Mouse (Mus musculus): ENCODE measurements around the gene Incenp. TPM values are rescaled to one million over a fixed set of nuclear protein-coding genes. Genes with fewer than 3 reads are reported as not detected.
"Not testable (repeated sequence)": the region's sequence is repeated elsewhere in the genome, so short reads cannot be mapped to it uniquely, and the experiment has no call there.

Incenp gene
- polyA plus RNA-seq, 1 experiment from 2014 or later: 118 TPM

GRCm38 (mm10) chr19:9933908-9934307 lies 34.6 kb upstream of the Incenp start:
- Histone ChIP-seq H3K4me1 (peaks cover 3% of the 10 kb centered on the region; the same call in 1 of the 2 replicates), H3K9me3 (no peaks in the 10 kb centered on the region), H3K9ac (no peak overlapping the region), H3K27ac (no peak overlapping the region), H3K27me3 (no peaks in the 10 kb centered on the region), H3K4me3 (no peak overlapping the region), H3K4me2 (no peak overlapping the region), H3K36me3 (no peaks in the 10 kb centered on the region)
- ATAC-seq (ENCODE audit: insufficient number of reproducible peaks, insufficient read depth, low FRiP score, low TSS enrichment, low read depth): no peak
- 56% methylated on average over 2 of the region's 2 CpGs for WGBS

GRCm38 (mm10) chr19:9931167-9931607 lies 31.8 kb upstream of the Incenp start:
- H3K9ac ChIP-seq; H3K27me3 ChIP-seq; H3K4me3 ChIP-seq; H3K27ac ChIP-seq; H3K36me3 ChIP-seq; H3K4me1 ChIP-seq; ATAC-seq (ENCODE audit: insufficient number of reproducible peaks, insufficient read depth, low FRiP score, low TSS enrichment, low read depth); H3K4me2 ChIP-seq; H3K9me3 ChIP-seq: not testable (repeated sequence)
- WGBS: 79% methylated on average over 2 of the region's 2 CpGs

- 0 out of 2 replicates have a peak overlapping the region, but pooled peaks have one; percentile 11 for H3K9ac ChIP-seq
- H3K4me1 ChIP-seq: peaks cover 3% of the 10 kb centered on the region
- no peak overlapping the region for H3K27ac ChIP-seq
- ATAC-seq (ENCODE audit: insufficient number of reproducible peaks, insufficient read depth, low FRiP score, low TSS enrichment, low read depth): no peak
- no peak overlapping the region for H3K4me3 ChIP-seq
- no peaks in the 10 kb centered on the region for H3K9me3 ChIP-seq
- 78% methylated on average over 9 of the region's 9 CpGs for WGBS
- no peaks in the 10 kb centered on the region for H3K27me3 ChIP-seq
- H3K4me2 ChIP-seq: no peak overlapping the region
- H3K36me3 ChIP-seq: no peaks in the 10 kb centered on the region
Observed at GRCm38 (mm10) chr19:9928089-9928488, 28.7 kb upstream of the Incenp start.

- Histone ChIP-seq H3K4me1 (peaks cover 27% of the 10 kb centered on the region), H3K4me2 (no peak overlapping the region), H3K27ac (no peak overlapping the region), H3K9me3 (no peaks in the 10 kb centered on the region), H3K36me3 (no peaks in the 10 kb centered on the region), H3K4me3 (no peak overlapping the region), H3K9ac (no peak overlapping the region), H3K27me3 (no peaks in the 10 kb centered on the region)
- no peak for ATAC-seq (ENCODE audit: insufficient number of reproducible peaks, insufficient read depth, low FRiP score, low TSS enrichment, low read depth)
- WGBS: 77% methylated on average over 8 of the region's 8 CpGs
Observed at GRCm38 (mm10) chr19:9924769-9925272, 25.5 kb upstream of the Incenp start.

GRCm38 (mm10) chr19:9924034-9924768 lies 24.9 kb upstream of the Incenp start:
- WGBS: 50% methylated on average over 13 of the region's 13 CpGs
- H3K27ac ChIP-seq: no peak overlapping the region
- no peak overlapping the region for H3K4me2 ChIP-seq
- H3K9ac ChIP-seq: no peak overlapping the region
- H3K4me1 ChIP-seq: peaks cover 27% of the 10 kb centered on the region
- H3K9me3 ChIP-seq: no peaks in the 10 kb centered on the region
- no peaks in the 10 kb centered on the region for H3K27me3 ChIP-seq
- ATAC-seq (ENCODE audit: insufficient number of reproducible peaks, insufficient read depth, low FRiP score, low TSS enrichment, low read depth): no peak
- no peaks in the 10 kb centered on the region for H3K36me3 ChIP-seq
- no peak overlapping the region for H3K4me3 ChIP-seq

- H3K4me3 ChIP-seq: no peak overlapping the region
- H3K36me3 ChIP-seq: no peaks in the 10 kb centered on the region
- H3K4me2 ChIP-seq: no peak overlapping the region
- H3K9ac ChIP-seq: no peak overlapping the region
- no peaks in the 10 kb centered on the region for H3K27me3 ChIP-seq
- no peak overlapping the region for H3K27ac ChIP-seq
- no peak for ATAC-seq (ENCODE audit: insufficient number of reproducible peaks, insufficient read depth, low FRiP score, low TSS enrichment, low read depth)
- no peaks in the 10 kb centered on the region for H3K9me3 ChIP-seq
- H3K4me1 ChIP-seq: peaks cover 27% of the 10 kb centered on the region
Observed at GRCm38 (mm10) chr19:9923048-9923447, 23.7 kb upstream of the Incenp start.

- ATAC-seq (ENCODE audit: insufficient number of reproducible peaks, insufficient read depth, low FRiP score, low TSS enrichment, low read depth): no peak
- Histone ChIP-seq H3K27me3 (no peaks in the 10 kb centered on the region), H3K36me3 (no peaks in the 10 kb centered on the region), H3K4me1 (peaks cover 27% of the 10 kb centered on the region), H3K9ac (no peak overlapping the region), H3K9me3 (no peaks in the 10 kb centered on the region), H3K27ac (no peak overlapping the region), H3K4me2 (no peak overlapping the region), H3K4me3 (no peak overlapping the region)
- WGBS: 19% methylated on average over 2 of the region's 2 CpGs
Observed at GRCm38 (mm10) chr19:9922228-9922627, 22.9 kb upstream of the Incenp start.

- Histone ChIP-seq H3K4me2 (no peak overlapping the region), H3K4me3 (no peak overlapping the region), H3K27me3 (no peaks in the 10 kb centered on the region), H3K9me3 (no peaks in the 10 kb centered on the region), H3K9ac (no peak overlapping the region), H3K4me1 (peaks cover 27% of the 10 kb centered on the region), H3K27ac (peak overlapping the region; percentile 39; the same call in 1 of the 2 replicates), H3K36me3 (no peaks in the 10 kb centered on the region)
- WGBS: 33% methylated on average over 13 of the region's 13 CpGs
- ATAC-seq (ENCODE audit: insufficient number of reproducible peaks, insufficient read depth, low FRiP score, low TSS enrichment, low read depth): no peak
Observed at GRCm38 (mm10) chr19:9920835-9921784, 21.8 kb upstream of the Incenp start.

GRCm38 (mm10) chr19:9918176-9918861 lies 19.0 kb upstream of the Incenp start:
- Histone ChIP-seq H3K9me3 (no peaks in the 10 kb centered on the region), H3K36me3 (no peaks in the 10 kb centered on the region), H3K4me2 (no peak overlapping the region), H3K9ac (no peak overlapping the region), H3K27me3 (no peaks in the 10 kb centered on the region), H3K27ac (no peak overlapping the region), H3K4me1 (peaks cover 26% of the 10 kb centered on the region), H3K4me3 (no peak overlapping the region)
- ATAC-seq (ENCODE audit: insufficient number of reproducible peaks, insufficient read depth, low FRiP score, low TSS enrichment, low read depth): no peak
- 42% methylated on average over 9 of the region's 9 CpGs for WGBS

- ATAC-seq (ENCODE audit: insufficient number of reproducible peaks, insufficient read depth, low FRiP score, low TSS enrichment, low read depth): no peak
- H3K4me1 ChIP-seq: peaks cover 21% of the 10 kb centered on the region
- WGBS: 60% methylated on average over 4 of the region's 4 CpGs
- no peak overlapping the region for H3K4me2 ChIP-seq
- no peak overlapping the region for H3K4me3 ChIP-seq
- H3K27ac ChIP-seq: no peak overlapping the region
- no peaks in the 10 kb centered on the region for H3K9me3 ChIP-seq
- H3K27me3 ChIP-seq: no peaks in the 10 kb centered on the region
- no peaks in the 10 kb centered on the region for H3K36me3 ChIP-seq
- H3K9ac ChIP-seq: no peak overlapping the region
Observed at GRCm38 (mm10) chr19:9917727-9918126, 18.4 kb upstream of the Incenp start.

- H3K4me1 ChIP-seq: peaks cover 5% of the 10 kb centered on the region; the same call in 1 of the 2 replicates
- no peak overlapping the region for H3K27ac ChIP-seq
- no peaks in the 10 kb centered on the region for H3K9me3 ChIP-seq
- no peak overlapping the region for H3K9ac ChIP-seq
- H3K36me3 ChIP-seq: no peaks in the 10 kb centered on the region
- no peak for ATAC-seq (ENCODE audit: insufficient number of reproducible peaks, insufficient read depth, low FRiP score, low TSS enrichment, low read depth)
- H3K4me2 ChIP-seq: no peak overlapping the region
- 3% methylated on average over 1 of the region's 1 CpGs for WGBS
- H3K27me3 ChIP-seq: no peaks in the 10 kb centered on the region
- H3K4me3 ChIP-seq: no peak overlapping the region
Observed at GRCm38 (mm10) chr19:9915935-9916334, 16.6 kb upstream of the Incenp start.

Measured in embryonic facial prominence, embryonic 13.5 days (tissue).